ENCODE assay signal across 8 mouse cellular contexts in genomic region chr11:22234739-22235138, GRCm38 (mm10).
DNase-seq lines count a peak whose midpoint lies in the region; ATAC-seq and TF ChIP-seq lines count a peak whose summit lies in the region.
"Had no signal": no experiment of that assay in that cellular context is flagged by ENCODE, and none has a peak within 500 bp of the region (broad histone marks: within the 10 kb centered on the region; RNA-seq: fewer than 3 reads in every experiment).

No protein-coding gene starts in this region.

- H3K4me3 ChIP-seq in layer of hippocampus, adult 2 months, result no peak overlapping the region
- no peak overlapping the region for H3K4me3 ChIP-seq in kidney, embryonic 15.5 days (replicated peaks)
- no peak overlapping the region for H3K4me3 ChIP-seq in midbrain, postnatal 0 days (ENCODE audit: low read depth, low read length)
- H3K4me3 ChIP-seq in embryonic facial prominence, embryonic 10.5 days, result no peak overlapping the region
- H3K4me3 ChIP-seq: limb, embryonic 13.5 days had no signal

- no peak overlapping the region for H3K9ac ChIP-seq in kidney, embryonic 15.5 days
- H3K9ac ChIP-seq in midbrain, postnatal 0 days (replicated peaks; ENCODE audit: low read length, poor library complexity, severe bottlenecking), result no peak overlapping the region
- H3K9ac ChIP-seq: limb, embryonic 13.5 days had no signal

- H3K4me2 ChIP-seq in kidney, embryonic 15.5 days, result no peak overlapping the region
- no peak overlapping the region for H3K4me2 ChIP-seq in midbrain, postnatal 0 days (ENCODE audit: low read depth, low read length, poor library complexity, severe bottlenecking)
- H3K4me2 ChIP-seq: limb, embryonic 13.5 days had no signal

- no peaks in the 10 kb centered on the region for H3K4me1 ChIP-seq in kidney, embryonic 15.5 days
- H3K4me1 ChIP-seq in midbrain, postnatal 0 days (ENCODE audit: insufficient read depth, low read length), result no peaks in the 10 kb centered on the region
- no peaks in the 10 kb centered on the region for H3K4me1 ChIP-seq in embryonic facial prominence, embryonic 10.5 days

- TF ChIP-seq CTCF in layer of hippocampus, adult 2 months (conservative IDR thresholded peaks at IDR 0.05), result peak; percentile 68
- TF ChIP-seq CTCF in midbrain, postnatal 0 days (IDR thresholded peaks at IDR 0.05), result peak; percentile 24

- H3K9me3 ChIP-seq in kidney, embryonic 15.5 days (replicated peaks), result no peaks in the 10 kb centered on the region
- H3K9me3 ChIP-seq in midbrain, postnatal 0 days (ENCODE audit: low read length), result no peaks in the 10 kb centered on the region
- no peaks in the 10 kb centered on the region for H3K9me3 ChIP-seq in embryonic facial prominence, embryonic 10.5 days
- H3K9me3 ChIP-seq: limb, embryonic 13.5 days had no signal

- WGBS in kidney, embryonic 15.5 days, result 67% methylated on average over 1 of the region's 1 CpGs
- 57% methylated on average over 1 of the region's 1 CpGs for WGBS in midbrain, postnatal 0 days
- 58% methylated on average over 1 of the region's 1 CpGs for WGBS in embryonic facial prominence, embryonic 10.5 days

- intact Hi-C loops in left cerebral cortex, postnatal 14 days (cut with DNase I), result loop anchor here (5.0 kb wide), 1 partner anchor 278 kb away; the partner anchor contains the start of gene Tmem17

- no peaks in the 10 kb centered on the region for H3K27me3 ChIP-seq in kidney, embryonic 15.5 days
- no peaks in the 10 kb centered on the region for H3K27me3 ChIP-seq in midbrain, postnatal 0 days (ENCODE audit: insufficient read depth, low read length)
- no peaks in the 10 kb centered on the region for H3K27me3 ChIP-seq in embryonic facial prominence, embryonic 10.5 days (replicated peaks; ENCODE audit: low read depth, poor library complexity, severe bottlenecking)
- H3K27me3 ChIP-seq: limb, embryonic 13.5 days had no signal

- peaks cover 9% of the 10 kb centered on the region; the same call in 1 of the 2 replicates for H3K36me3 ChIP-seq in kidney, embryonic 15.5 days
- H3K36me3 ChIP-seq in midbrain, postnatal 0 days (ENCODE audit: insufficient read depth, low read length), result peaks cover 4% of the 10 kb centered on the region
- no peaks in the 10 kb centered on the region for H3K36me3 ChIP-seq in embryonic facial prominence, embryonic 10.5 days (replicated peaks)

- no peak for DNase-seq in layer of hippocampus, adult 2 months (ENCODE audit: low spot score in 2 of 2)
- DNase-seq in layer of hippocampus, postnatal 36 days, result no peak
- DNase-seq in brain, adult 2 months (ENCODE audit: low read depth, low spot score), result peak; percentile 48
- no peak for DNase-seq in midbrain, postnatal 0 days (ENCODE audit: low spot score)
- no peak for DNase-seq in left cerebral cortex, postnatal 14 days (ENCODE audit: low spot score in 2 of 2)
- no peak for DNase-seq in embryonic facial prominence, embryonic 10.5 days (ENCODE audit: low spot score)

- H3K27ac ChIP-seq in layer of hippocampus, adult 2 months, result no peak overlapping the region
- H3K27ac ChIP-seq in kidney, embryonic 15.5 days, result no peak overlapping the region
- H3K27ac ChIP-seq in midbrain, postnatal 0 days (ENCODE audit: low read depth, low read length), result no peak overlapping the region
- H3K27ac ChIP-seq in embryonic facial prominence, embryonic 10.5 days (replicated peaks), result no peak overlapping the region
- H3K27ac ChIP-seq: limb, embryonic 13.5 days had no signal

- 0 out of 2 replicates have a peak, but pooled peaks have one; percentile 57 for ATAC-seq in kidney, embryonic 15.5 days (replicated peaks; ENCODE audit: low FRiP score)
- no peak for ATAC-seq in midbrain, postnatal 0 days (ENCODE audit: low FRiP score)
